Mouse (Mus musculus): Measurements from ENCODE around the gene Aox3.

Aox3 gene

GRCm38 (mm10) chr1:58105685-58106084 lies 7.2 kb upstream of the Aox3 start:
- no peak for DNase-seq (ENCODE audit: low read depth, low spot score)

GRCm38 (mm10) chr1:58107066-58107465 lies 5.9 kb upstream of the Aox3 start:
- DNase-seq (ENCODE audit: low read depth, low spot score): no peak

GRCm38 (mm10) chr1:58110241-58110640 lies 2.7 kb upstream of the Aox3 start:
- DNase-seq (ENCODE audit: low read depth, low spot score): no peak

- DNase-seq (ENCODE audit: low read depth, low spot score): peak; percentile 50
Measured at GRCm38 (mm10) chr1:58111315-58111714, 1.6 kb upstream of the Aox3 start.

- no peak for DNase-seq (ENCODE audit: low read depth, low spot score)
Measured at GRCm38 (mm10) chr1:58113441-58113840, 511 bp downstream of the Aox3 start.

GRCm38 (mm10) chr1:58114021-58114560 lies 1.2 kb downstream of the Aox3 start:
- no peak for DNase-seq (ENCODE audit: low read depth, low spot score)

- DNase-seq (ENCODE audit: low read depth, low spot score): no peak
Measured at GRCm38 (mm10) chr1:58114666-58115375, 1.9 kb downstream of the Aox3 start.

- no peak for DNase-seq (ENCODE audit: low read depth, low spot score)
Measured at GRCm38 (mm10) chr1:58118231-58118630, 5.3 kb downstream of the Aox3 start.

GRCm38 (mm10) chr1:58124901-58125300 lies 12.0 kb downstream of the Aox3 start:
- DNase-seq (ENCODE audit: low read depth, low spot score): no peak

GRCm38 (mm10) chr1:58137891-58138290 lies 25.0 kb downstream of the Aox3 start:
- DNase-seq (ENCODE audit: low read depth, low spot score): no peak

GRCm38 (mm10) chr1:58138986-58139385 lies 26.1 kb downstream of the Aox3 start:
- peak; percentile 15 for DNase-seq (ENCODE audit: low read depth, low spot score)

GRCm38 (mm10) chr1:58140607-58141006 lies 27.7 kb downstream of the Aox3 start:
- no peak for DNase-seq (ENCODE audit: low read depth, low spot score)

GRCm38 (mm10) chr1:58144384-58145069 lies 31.6 kb downstream of the Aox3 start:
- peak; percentile 67 for DNase-seq (ENCODE audit: low read depth, low spot score)

GRCm38 (mm10) chr1:58146026-58146425 lies 33.1 kb downstream of the Aox3 start:
- no peak for DNase-seq (ENCODE audit: low read depth, low spot score)

GRCm38 (mm10) chr1:58147776-58148175 lies 34.8 kb downstream of the Aox3 start:
- DNase-seq (ENCODE audit: low read depth, low spot score): peak; percentile 22

GRCm38 (mm10) chr1:58152247-58152646 lies 39.3 kb downstream of the Aox3 start:
- no peak for DNase-seq (ENCODE audit: low read depth, low spot score)

- DNase-seq (ENCODE audit: low read depth, low spot score): peak; percentile 63
Measured at GRCm38 (mm10) chr1:58156747-58157146, 43.8 kb downstream of the Aox3 start.

GRCm38 (mm10) chr1:58169893-58170292 lies 57.0 kb downstream of the Aox3 start:
- no peak for DNase-seq (ENCODE audit: low read depth, low spot score)

- no peak for DNase-seq (ENCODE audit: low read depth, low spot score)
Measured at GRCm38 (mm10) chr1:58188514-58189175, 75.7 kb downstream of the Aox3 start.

GRCm38 (mm10) chr1:58194317-58194716 lies 81.4 kb downstream of the Aox3 start:
- no peak for DNase-seq (ENCODE audit: low read depth, low spot score)

- no peak for DNase-seq (ENCODE audit: low read depth, low spot score)
Measured at GRCm38 (mm10) chr1:58194988-58195387, 82.1 kb downstream of the Aox3 start.

GRCm38 (mm10) chr1:58195541-58195940 lies 82.6 kb downstream of the Aox3 start:
- DNase-seq (ENCODE audit: low read depth, low spot score): no peak

All from 3T3-L1 (cell line).